Mouse (Mus musculus): ENCODE measurements around the gene Soga1. TPM values are rescaled to one million over a fixed set of nuclear protein-coding genes. Genes with fewer than 3 reads are reported as not detected.

Gene Soga1
- 14.2 and 22.8 TPM in 2 replicates for polyA plus RNA-seq (2012; rRNA removed)
- 5.5 and 7.9 TPM in 2 replicates for polyA plus RNA-seq (2014; fragmentation: Nextera tagmentation; extraction: Ambion mirVana)

GRCm38 (mm10) chr2:157078793-157079700 is at the start of gene Soga1:
Gene Soga1, minus strand, starts transcription at chr2:157079254.
- Histone ChIP-seq H3K4me3 (replicated peaks; ENCODE audit: low read length) (peak within 1 kb of the TSS; percentile 91), H3K4me1 (ENCODE audit: control insufficient read depth, insufficient read depth, low read length) (peaks cover 39% of the 10 kb centered on the region), H3K4me2 (replicated peaks; ENCODE audit: low read depth, low read length, severe bottlenecking) (peak within 1 kb of the TSS; percentile 92), H3K27me3 (ENCODE audit: control insufficient read depth, insufficient read depth, low read length) (no peaks in the 10 kb centered on the region), H3K9me3 (ENCODE audit: control insufficient read depth, low read length) (no peaks in the 10 kb centered on the region), H3K9ac (ENCODE audit: low read depth, low read length, severe bottlenecking) (peak within 1 kb of the TSS; percentile 96), H3K36me3 (ENCODE audit: control insufficient read depth, insufficient read depth, low read length) (0 out of 2 replicates have a peak, but pooled peaks cover 6% of the 10 kb centered on the region), H3K27ac (replicated peaks; ENCODE audit: low read depth, low read length) (peak within 1 kb of the TSS; percentile 98)
- DNase-seq (ENCODE audit: low spot score), result peak; percentile 79
- peak; percentile 82; the same call in 1 of the 2 replicates for TF ChIP-seq POLR2A (IDR thresholded peaks at IDR 0.05; ENCODE audit: borderline replicate concordance, extremely low read depth, insufficient read depth, insufficient read length)
- ATAC-seq (ENCODE audit: low FRiP score, low read depth), result peak; percentile 90
- 0% methylated on average over 42 of the region's 136 CpGs for WGBS

GRCm38 (mm10) chr2:157128072-157128471 is 49.0 kb upstream of the Soga1 start:
- no peak overlapping the region for H3K9ac ChIP-seq (ENCODE audit: low read depth, low read length, severe bottlenecking)
- no peaks in the 10 kb centered on the region for H3K9me3 ChIP-seq (ENCODE audit: control insufficient read depth, low read length)
- 74% methylated on average over 4 of the region's 4 CpGs for WGBS
- H3K27me3 ChIP-seq (ENCODE audit: control insufficient read depth, insufficient read depth, low read length), result no peaks in the 10 kb centered on the region
- H3K4me2 ChIP-seq (replicated peaks; ENCODE audit: low read depth, low read length, severe bottlenecking), result no peak overlapping the region
- ATAC-seq (ENCODE audit: low FRiP score, low read depth), result no peak
- no peak overlapping the region for H3K4me3 ChIP-seq (replicated peaks; ENCODE audit: low read length)
- no peak overlapping the region for H3K27ac ChIP-seq (replicated peaks; ENCODE audit: low read depth, low read length)
- no peak for TF ChIP-seq POLR2A (IDR thresholded peaks at IDR 0.05; ENCODE audit: borderline replicate concordance, extremely low read depth, insufficient read depth, insufficient read length)
- no peak for DNase-seq (ENCODE audit: low spot score)
- peaks cover 15% of the 10 kb centered on the region; the same call in 1 of the 2 replicates for H3K36me3 ChIP-seq (ENCODE audit: control insufficient read depth, insufficient read depth, low read length)
- H3K4me1 ChIP-seq (ENCODE audit: control insufficient read depth, insufficient read depth, low read length), result no peaks in the 10 kb centered on the region

GRCm38 (mm10) chr2:157127370-157127769 is 48.3 kb upstream of the Soga1 start:
- ATAC-seq (ENCODE audit: low FRiP score, low read depth), result no peak
- Histone ChIP-seq H3K4me3 (replicated peaks; ENCODE audit: low read length) (no peak overlapping the region), H3K4me2 (replicated peaks; ENCODE audit: low read depth, low read length, severe bottlenecking) (no peak overlapping the region), H3K4me1 (ENCODE audit: control insufficient read depth, insufficient read depth, low read length) (no peaks in the 10 kb centered on the region), H3K27ac (replicated peaks; ENCODE audit: low read depth, low read length) (no peak overlapping the region), H3K36me3 (ENCODE audit: control insufficient read depth, insufficient read depth, low read length) (peaks cover 15% of the 10 kb centered on the region; the same call in 1 of the 2 replicates), H3K27me3 (ENCODE audit: control insufficient read depth, insufficient read depth, low read length) (no peaks in the 10 kb centered on the region), H3K9me3 (ENCODE audit: control insufficient read depth, low read length) (no peaks in the 10 kb centered on the region), H3K9ac (ENCODE audit: low read depth, low read length, severe bottlenecking) (no peak overlapping the region)
- 93% methylated on average over 3 of the region's 3 CpGs for WGBS
- TF ChIP-seq POLR2A (IDR thresholded peaks at IDR 0.05; ENCODE audit: borderline replicate concordance, extremely low read depth, insufficient read depth, insufficient read length), result no peak
- DNase-seq (ENCODE audit: low spot score), result no peak

- H3K9ac ChIP-seq (ENCODE audit: low read depth, low read length, severe bottlenecking), result no peak overlapping the region
- no peak overlapping the region for H3K4me3 ChIP-seq (replicated peaks; ENCODE audit: low read length)
- H3K27ac ChIP-seq (replicated peaks; ENCODE audit: low read depth, low read length), result no peak overlapping the region
- DNase-seq (ENCODE audit: low spot score) (no peak), ATAC-seq (ENCODE audit: low FRiP score, low read depth) (no peak)
- H3K4me2 ChIP-seq (replicated peaks; ENCODE audit: low read depth, low read length, severe bottlenecking), result no peak overlapping the region
- H3K27me3 ChIP-seq (ENCODE audit: control insufficient read depth, insufficient read depth, low read length), result no peaks in the 10 kb centered on the region
- TF ChIP-seq POLR2A (IDR thresholded peaks at IDR 0.05; ENCODE audit: borderline replicate concordance, extremely low read depth, insufficient read depth, insufficient read length), result no peak
- peaks cover 28% of the 10 kb centered on the region for H3K36me3 ChIP-seq (ENCODE audit: control insufficient read depth, insufficient read depth, low read length)
- no peaks in the 10 kb centered on the region for H3K4me1 ChIP-seq (ENCODE audit: control insufficient read depth, insufficient read depth, low read length)
- no peaks in the 10 kb centered on the region for H3K9me3 ChIP-seq (ENCODE audit: control insufficient read depth, low read length)
- 93% methylated on average over 3 of the region's 3 CpGs for WGBS
Observed at GRCm38 (mm10) chr2:157125246-157125645, 46.2 kb upstream of the Soga1 start.

- Histone ChIP-seq H3K9ac (ENCODE audit: low read depth, low read length, severe bottlenecking) (no peak overlapping the region), H3K27ac (replicated peaks; ENCODE audit: low read depth, low read length) (no peak overlapping the region), H3K9me3 (ENCODE audit: control insufficient read depth, low read length) (no peaks in the 10 kb centered on the region), H3K4me2 (replicated peaks; ENCODE audit: low read depth, low read length, severe bottlenecking) (no peak overlapping the region), H3K4me1 (ENCODE audit: control insufficient read depth, insufficient read depth, low read length) (no peaks in the 10 kb centered on the region), H3K27me3 (ENCODE audit: control insufficient read depth, insufficient read depth, low read length) (no peaks in the 10 kb centered on the region), H3K36me3 (ENCODE audit: control insufficient read depth, insufficient read depth, low read length) (peaks cover 35% of the 10 kb centered on the region), H3K4me3 (replicated peaks; ENCODE audit: low read length) (no peak overlapping the region)
- TF ChIP-seq POLR2A (IDR thresholded peaks at IDR 0.05; ENCODE audit: borderline replicate concordance, extremely low read depth, insufficient read depth, insufficient read length), result no peak
- ATAC-seq (ENCODE audit: low FRiP score, low read depth) (no peak), DNase-seq (ENCODE audit: low spot score) (no peak)
- 90% methylated on average over 8 of the region's 8 CpGs for WGBS
Observed at GRCm38 (mm10) chr2:157121766-157122165, 42.7 kb upstream of the Soga1 start.
